Mouse (Mus musculus) activated CD4-positive, CD25-positive, alpha-beta regulatory T cell (primary cell): Measurements from ENCODE around the gene Saa2. TPM values are rescaled to one million over a fixed set of nuclear protein-coding genes. Genes with fewer than 3 reads are reported as not detected.

Source experiments
- polyA plus RNA-seq, 2 experiments: library from polyadenylated mRNA; unstranded; fragments of 100-300 nt; shearing (Covaris generic); gene quantifications; one replicate each; pipeline ENCODE4 v1.2.1; 2017

Saa2 gene
- not detected for polyA plus RNA-seq

GRCm38 (mm10) chr7:46751490-46751889 lies at the start of gene Saa2:
Saa2 (plus strand) TSS chr7:46751790.

GRCm38 (mm10) chr7:46710390-46710844 lies 41.2 kb upstream of the Saa2 start, which contains the start of gene Saal1:
Saal1 (minus strand) TSS chr7:46710680.

GRCm38 (mm10) chr7:46715600-46715999 lies 36.0 kb upstream of the Saa2 start, which contains the start of gene Saa3:
Saa3 (minus strand) TSS chr7:46715700.

GRCm38 (mm10) chr7:46732458-46732857 lies 19.1 kb upstream of the Saa2 start, which contains the start of gene Saa4:
Saa4 (minus strand) TSS chr7:46732603.

GRCm38 (mm10) chr7:46742880-46743279 lies 8.7 kb upstream of the Saa2 start, which contains the start of gene Saa1:
Saa1 (minus strand) TSS chr7:46742980.

GRCm38 (mm10) chr7:46795287-46796205 lies 44.0 kb downstream of the Saa2 start, which contains the start of the genes Hps5 and Gtf2h1:
Hps5 (minus strand) TSS chr7:46796064.
Gtf2h1 (plus strand) TSS chr7:46796103.

Other genes starting within 250 kb of the Saa2 start
- 10 to 100 TPM; 15.8 to 21.5 TPM for gene Sergef, start 112.0 kb upstream of the Saa2 start, polyA plus RNA-seq
- gene Tph1, start 79.3 kb upstream of the Saa2 start, polyA plus RNA-seq: 1 to 10 TPM in 1 of 2 experiments, under 1 TPM in 1; 0.79 to 1.6 TPM
- gene Saal1, start 41.1 kb upstream of the Saa2 start, polyA plus RNA-seq: 10 to 100 TPM; 18.9 to 19.3 TPM
- gene Saa3, start 36.1 kb upstream of the Saa2 start, polyA plus RNA-seq: 1 to 10 TPM in 1 of 2 experiments, not detected in 1; 2.3 TPM
- not detected for gene Saa4, start 19.2 kb upstream of the Saa2 start, polyA plus RNA-seq
- under 1 TPM in 1 of 2 experiments, not detected in 1; 0.26 TPM for gene Saa1, start 8.8 kb upstream of the Saa2 start, polyA plus RNA-seq
- 10 to 100 TPM; 27.5 to 37.5 TPM for gene Hps5, start 44.3 kb downstream of the Saa2 start, polyA plus RNA-seq
- 10 to 100 TPM; 52.4 to 56.3 TPM for gene Gtf2h1, start 44.3 kb downstream of the Saa2 start, polyA plus RNA-seq
- 1,000 to 10,000 TPM; 1,491 to 1,505 TPM for gene Ldha, start 89.7 kb downstream of the Saa2 start, polyA plus RNA-seq
- gene Ldhc, start 109.4 kb downstream of the Saa2 start, polyA plus RNA-seq: under 1 TPM in 1 of 2 experiments, not detected in 1; 0.32 TPM
- gene Tsg101, start 168.2 kb downstream of the Saa2 start, polyA plus RNA-seq: 100 to 1,000 TPM; 126 to 130 TPM
- 1 to 10 TPM; 6.4 to 7.2 TPM for gene Uevld, start 206.7 kb downstream of the Saa2 start, polyA plus RNA-seq
- gene Gm9999, start 231.8 kb downstream of the Saa2 start, polyA plus RNA-seq: not detected